Mouse (Mus musculus) liver, adult 2 months (tissue): Measurements from ENCODE around the gene Kazn. TPM values are rescaled to one million over a fixed set of nuclear protein-coding genes. Genes with fewer than 3 reads are reported as not detected.
A peak's percentile ranks its signal among the peaks of the same experiment; 100 is the strongest.

Experiments used
- DNase-seq: peaks from one replicate; pipeline ENCODE4 v3.0.0-alpha.2; 2011; ENCODE audit warnings: low read depth, low spot score; ENCODE audit errors: extremely low read depth
- H3K27ac ChIP-seq: fragments of 200-500 bp; replicated peaks from 2 replicates; pipeline ENCODE4 v1.5.1; 2012; ENCODE audit warnings: low read depth, mild to moderate bottlenecking, control low read depth, inconsistent platforms, low read length; ENCODE audit not compliant: insufficient read depth
- H3K27me3 ChIP-seq: fragments of 200-500 bp; 2 replicates; pipeline ENCODE4 v1.6.1; 2012; ENCODE audit warnings: mild to moderate bottlenecking, moderate library complexity, low read length, inconsistent platforms; ENCODE audit not compliant: control insufficient read depth, insufficient read depth
- H3K36me3 ChIP-seq: fragments of 200-500 bp; 2 replicates; pipeline ENCODE4 v1.6.1; 2012; ENCODE audit warnings: low read length, inconsistent platforms; ENCODE audit not compliant: control insufficient read depth, insufficient read depth
- H3K4me1 ChIP-seq: fragments of 200-500 bp; 2 replicates; pipeline ENCODE4 v1.6.1; 2011; ENCODE audit warnings: low read length; ENCODE audit not compliant: control insufficient read depth, insufficient read depth
- H3K4me3 ChIP-seq: fragments of 200-500 bp; 2 replicates; pipeline ENCODE4 v1.5.1; 2011; ENCODE audit warnings: low read depth, mild to moderate bottlenecking, control low read depth, low read length, moderate library complexity; ENCODE audit not compliant: insufficient read depth
- H3K79me2 ChIP-seq: fragments of 200-500 bp; 2 replicates; pipeline ENCODE4 v1.6.1; 2012; ENCODE audit warnings: inconsistent platforms, mild to moderate bottlenecking, low read length, moderate library complexity; ENCODE audit not compliant: control insufficient read depth, insufficient read depth
- H3K9ac ChIP-seq: fragments of 200-500 bp; 2 replicates; pipeline ENCODE4 v1.6.1; 2012; ENCODE audit warnings: low read depth, mild to moderate bottlenecking, control low read depth, inconsistent platforms, low read length
- CTCF ChIP-seq: fragments of 200-500 bp; IDR thresholded peaks from 2 replicates; pipeline ENCODE4 v1.5.1; 2011; ENCODE audit warnings: low read depth, low read length, control low read depth
- POLR2A ChIP-seq: fragments of 200-500 bp; IDR thresholded peaks from 2 replicates; pipeline ENCODE4 v1.6.1; 2011; ENCODE audit warnings: low read length, control low read depth; ENCODE audit not compliant: insufficient read depth; ENCODE audit errors: extremely low read depth
- WGBS: fragments of 180-500 bp; shearing (Covaris S2); methylation state at CpG from one replicate; pipeline ENCODE4 v1.1.7; 2018; 5-methylcytosine and 5-hydroxymethylcytosine counted together
- polyA plus RNA-seq: library from polyadenylated mRNA; depleted of rRNA; stranded (reverse); fragments of >200 nt; gene quantifications from 2 replicates; pipeline ENCODE4 v1.2.3, GENCODE M21; 2012
- total RNA-seq: library from RNA; depleted of rRNA; stranded (reverse); fragments of >200 nt; gene quantifications from 2 replicates; pipeline ENCODE4 v1.2.3, GENCODE M21; 2014

The Kazn gene
- total and polyA plus RNA-seq, 2 experiments, result 0.37 to 1.3 TPM

DNA sequence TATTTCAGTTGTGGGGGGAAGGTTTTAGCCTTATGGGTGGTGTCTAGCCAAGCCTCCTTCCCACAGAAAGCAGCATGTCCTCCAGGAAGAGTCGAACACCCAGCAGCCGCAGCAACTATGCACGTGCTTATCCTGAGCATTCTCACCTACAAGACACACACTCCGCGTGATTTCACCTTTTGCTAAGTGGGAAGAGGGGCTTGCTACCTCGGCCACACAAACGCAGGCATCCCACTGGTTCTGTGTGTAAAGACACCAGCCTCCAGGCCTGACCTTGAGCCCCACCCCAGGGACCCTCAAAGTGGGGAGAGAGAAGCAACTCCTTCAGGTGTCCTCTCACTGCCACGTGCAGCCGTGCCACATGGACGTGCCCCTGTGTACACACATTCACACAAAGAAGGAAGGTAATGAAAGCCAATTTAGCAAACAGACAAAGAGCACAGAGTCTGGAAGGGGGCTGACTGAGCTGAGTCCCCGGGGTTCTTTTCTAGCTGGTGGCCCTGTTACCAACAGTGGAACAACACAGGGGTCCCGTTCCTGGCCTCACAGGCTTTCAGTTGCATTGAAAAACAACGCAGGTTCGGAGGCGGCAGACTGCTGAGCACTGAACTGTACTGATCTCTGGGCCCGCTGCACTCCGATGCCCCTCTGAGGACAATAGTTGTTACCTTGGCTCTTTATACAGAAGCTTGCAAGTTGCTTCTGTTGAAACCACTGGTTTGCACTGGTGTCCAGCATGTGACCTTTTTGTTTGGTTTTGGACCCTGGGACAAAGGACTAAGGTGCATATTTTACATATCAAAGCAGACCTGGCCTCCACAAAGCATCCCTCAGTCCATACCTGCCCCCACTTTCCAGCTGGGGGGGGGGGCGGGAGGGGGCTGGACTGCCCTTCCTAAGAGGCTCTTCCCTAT lies 170.0 kb downstream of the Kazn start:
- Histone ChIP-seq H3K79me2 (peaks cover 5% of the 10 kb centered on the region; the same call in 1 of the 2 replicates), H3K27ac (peak overlapping the region; percentile 38), H3K4me1 (peaks cover 16% of the 10 kb centered on the region), H3K4me3 (no peak overlapping the region), H3K9ac (peak overlapping the region; percentile 12; the same call in 1 of the 2 replicates), H3K36me3 (no peaks in the 10 kb centered on the region), H3K27me3 (no peaks in the 10 kb centered on the region)
- TF ChIP-seq POLR2A (no peak), CTCF (no peak)
- 45% methylated on average over 18 of the region's 18 CpGs for WGBS
- DNase-seq, result peak; percentile 87

DNA sequence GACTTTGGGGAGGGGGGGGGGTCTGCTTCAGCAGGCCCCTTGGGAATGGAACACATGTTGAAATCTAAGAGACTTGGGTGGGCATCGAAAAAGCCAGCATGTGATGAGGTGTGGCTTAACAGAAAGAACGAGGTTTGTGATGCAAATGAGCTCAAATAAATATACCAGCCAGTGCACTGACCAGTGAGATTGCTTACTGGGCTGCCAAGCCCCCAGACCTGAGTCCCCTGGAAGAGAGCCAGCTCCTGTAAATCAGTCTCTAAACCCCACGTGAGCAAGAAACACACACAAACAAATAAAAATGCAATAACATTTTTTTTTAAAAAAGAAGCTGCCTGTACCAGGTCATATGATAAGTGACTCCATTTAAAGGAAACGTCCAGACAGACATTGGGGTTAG lies 172.6 kb downstream of the Kazn start:
- Histone ChIP-seq H3K4me1 (peaks cover 23% of the 10 kb centered on the region), H3K4me3 (no peak overlapping the region), H3K27me3 (no peaks in the 10 kb centered on the region), H3K79me2 (peaks cover 7% of the 10 kb centered on the region; the same call in 1 of the 2 replicates), H3K36me3 (no peaks in the 10 kb centered on the region), H3K9ac (no peak overlapping the region), H3K27ac (peak overlapping the region; percentile 86)
- DNase-seq, result no peak
- WGBS, result 45% methylated on average over 4 of the region's 4 CpGs
- no peak for TF ChIP-seq CTCF
- TF ChIP-seq POLR2A, result no peak

DNA sequence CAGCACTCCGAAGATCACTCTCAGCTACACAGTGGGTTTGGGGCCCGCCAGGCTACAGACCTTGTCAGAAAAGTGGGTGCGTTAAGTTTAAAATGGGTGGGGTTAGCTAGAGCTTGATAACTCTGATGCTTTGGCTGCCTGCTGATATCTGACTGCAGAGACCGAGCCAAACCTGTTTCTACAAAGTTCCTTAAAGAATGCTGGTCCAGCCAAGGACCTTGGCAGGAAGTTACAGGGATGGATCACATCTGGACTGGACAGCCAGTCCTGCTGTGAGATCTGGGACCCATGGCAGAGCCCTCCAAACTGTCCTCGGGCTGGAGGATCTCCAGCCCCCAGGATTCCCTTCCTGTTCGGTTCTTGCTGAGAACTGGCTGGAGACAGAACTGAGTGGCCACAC lies 173.4 kb downstream of the Kazn start:
- H3K79me2 ChIP-seq, result peaks cover 7% of the 10 kb centered on the region; the same call in 1 of the 2 replicates
- no peaks in the 10 kb centered on the region for H3K36me3 ChIP-seq
- DNase-seq, result no peak
- H3K4me1 ChIP-seq, result peaks cover 21% of the 10 kb centered on the region
- H3K4me3 ChIP-seq, result no peak overlapping the region
- no peaks in the 10 kb centered on the region for H3K27me3 ChIP-seq
- 74% methylated on average over 6 of the region's 6 CpGs for WGBS
- H3K9ac ChIP-seq, result no peak overlapping the region
- TF ChIP-seq CTCF, result no peak
- no peak for TF ChIP-seq POLR2A
- H3K27ac ChIP-seq, result peak overlapping the region; percentile 86

DNA sequence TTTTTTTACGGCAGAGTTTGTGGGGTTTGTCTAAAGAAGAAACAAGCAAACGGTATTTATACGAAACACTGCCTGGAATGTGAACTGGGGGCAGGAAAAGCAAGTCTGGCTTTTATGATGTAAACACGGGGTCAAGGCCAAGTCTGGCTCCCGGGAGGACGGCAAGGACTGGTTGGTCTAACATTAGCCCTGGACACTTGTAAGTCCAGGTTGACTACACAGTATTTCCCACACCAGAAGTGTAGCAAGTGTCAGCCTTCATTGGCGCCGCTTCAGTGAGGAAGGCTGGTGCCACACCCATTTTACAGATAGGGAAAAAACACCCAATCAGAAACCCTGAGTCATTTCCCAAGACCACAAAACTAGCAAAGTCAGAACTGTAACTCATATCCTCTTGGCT lies 173.9 kb downstream of the Kazn start:
- WGBS, result 65% methylated on average over 8 of the region's 8 CpGs
- H3K9ac ChIP-seq, result no peak overlapping the region
- TF ChIP-seq CTCF (no peak), POLR2A (no peak)
- no peaks in the 10 kb centered on the region for H3K27me3 ChIP-seq
- peak overlapping the region; percentile 86 for H3K27ac ChIP-seq
- peaks cover 7% of the 10 kb centered on the region; the same call in 1 of the 2 replicates for H3K79me2 ChIP-seq
- H3K4me1 ChIP-seq, result peaks cover 20% of the 10 kb centered on the region
- no peaks in the 10 kb centered on the region for H3K36me3 ChIP-seq
- no peak overlapping the region for H3K4me3 ChIP-seq
- peak; percentile 38 for DNase-seq

DNA sequence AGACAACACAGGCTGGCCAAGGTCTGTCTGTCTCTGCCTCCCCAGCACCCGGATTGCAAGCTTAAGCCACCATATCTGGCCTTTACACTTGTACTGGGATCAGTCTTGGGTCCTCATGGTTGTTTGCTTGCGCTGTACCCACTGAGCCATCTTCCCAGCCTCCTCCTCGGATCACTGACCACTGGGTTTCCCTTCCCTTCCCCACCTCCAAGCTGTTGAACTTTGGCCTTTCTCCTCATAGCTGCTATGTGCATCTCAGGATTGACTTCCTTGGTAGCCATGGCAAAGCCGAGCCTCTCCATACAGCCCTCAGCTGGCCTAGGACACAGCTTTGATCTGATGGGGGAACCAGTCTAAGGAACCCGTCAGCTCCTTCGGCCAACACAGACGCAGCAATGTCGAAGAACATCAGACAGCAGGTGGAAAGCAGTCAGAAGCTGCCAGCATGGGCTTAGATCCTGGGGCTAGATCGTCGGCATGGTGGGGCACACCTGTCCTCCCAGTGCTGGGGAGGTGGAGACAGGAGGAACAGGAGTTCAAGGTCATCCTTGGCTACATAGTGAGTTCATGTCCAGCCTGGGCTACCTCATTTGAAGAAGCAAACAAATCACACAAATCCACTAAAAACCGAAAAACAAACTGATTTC lies 174.5 kb downstream of the Kazn start:
- Histone ChIP-seq H3K27ac (peak overlapping the region; percentile 22), H3K79me2 (peaks cover 7% of the 10 kb centered on the region; the same call in 1 of the 2 replicates), H3K27me3 (no peaks in the 10 kb centered on the region), H3K4me1 (peaks cover 18% of the 10 kb centered on the region), H3K36me3 (no peaks in the 10 kb centered on the region), H3K4me3 (no peak overlapping the region), H3K9ac (no peak overlapping the region)
- WGBS, result 83% methylated on average over 11 of the region's 11 CpGs
- DNase-seq, result no peak
- TF ChIP-seq CTCF, result no peak

DNA sequence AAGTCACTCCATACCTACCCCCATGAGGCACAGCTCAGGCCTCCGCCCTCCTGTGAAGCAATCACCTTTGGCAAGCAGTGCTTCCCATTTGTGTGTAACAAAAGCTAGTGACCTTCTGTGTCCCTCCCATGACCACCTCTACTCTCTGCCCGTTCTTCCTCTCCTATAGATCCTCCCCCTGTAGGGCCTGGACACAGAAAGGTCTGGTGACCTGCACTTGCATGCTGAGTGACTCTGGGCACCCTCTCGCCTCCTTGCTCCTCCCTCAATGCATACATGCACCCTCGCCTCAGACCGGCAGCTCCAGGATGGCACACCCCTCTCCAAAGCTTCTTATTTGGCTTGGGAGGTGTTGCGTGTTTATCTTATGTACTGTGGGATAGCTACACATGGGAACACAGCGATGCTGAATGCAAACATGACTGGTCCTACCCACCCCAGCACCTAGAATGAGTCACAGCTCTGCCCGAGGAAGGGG lies 176.1 kb downstream of the Kazn start:
- Histone ChIP-seq H3K27ac (no peak overlapping the region), H3K27me3 (no peaks in the 10 kb centered on the region), H3K36me3 (no peaks in the 10 kb centered on the region), H3K79me2 (peaks cover 4% of the 10 kb centered on the region; the same call in 1 of the 2 replicates), H3K4me3 (no peak overlapping the region), H3K9ac (no peak overlapping the region), H3K4me1 (peaks cover 12% of the 10 kb centered on the region)
- 40% methylated on average over 8 of the region's 8 CpGs for WGBS
- peak; percentile 83 for DNase-seq
- TF ChIP-seq CTCF, result no peak
- TF ChIP-seq POLR2A, result no peak
